Mouse (Mus musculus): ENCODE results near the gene Cacna1d.

Cacna1d gene

GRCm38 (mm10) chr14:30255701-30256400 lies 235.4 kb downstream of the Cacna1d start:
- peak; percentile 41 for DNase-seq

- no peak for DNase-seq
Observed at GRCm38 (mm10) chr14:30254776-30255175, 236.5 kb downstream of the Cacna1d start.

- DNase-seq: no peak
Observed at GRCm38 (mm10) chr14:30252824-30253223, 238.4 kb downstream of the Cacna1d start.

- no peak for DNase-seq
Observed at GRCm38 (mm10) chr14:30251351-30251750, 239.9 kb downstream of the Cacna1d start.

- no peak for DNase-seq
Observed at GRCm38 (mm10) chr14:30249591-30249990, 241.7 kb downstream of the Cacna1d start.

- DNase-seq: no peak
Observed at GRCm38 (mm10) chr14:30248811-30249210, 242.4 kb downstream of the Cacna1d start.

GRCm38 (mm10) chr14:30248121-30248520 lies 243.1 kb downstream of the Cacna1d start:
- DNase-seq: no peak

- DNase-seq: no peak
Observed at GRCm38 (mm10) chr14:30247606-30248005, 243.6 kb downstream of the Cacna1d start.

GRCm38 (mm10) chr14:30244776-30245175 lies 246.5 kb downstream of the Cacna1d start:
- no peak for DNase-seq

GRCm38 (mm10) chr14:30242818-30243205 lies 248.4 kb downstream of the Cacna1d start:
- no peak for DNase-seq

- DNase-seq: no peak
Observed at GRCm38 (mm10) chr14:30242166-30242817, 249.0 kb downstream of the Cacna1d start.

- DNase-seq: no peak
Observed at GRCm38 (mm10) chr14:30240916-30241515, 250.2 kb downstream of the Cacna1d start.

GRCm38 (mm10) chr14:30238807-30239206 lies 252.4 kb downstream of the Cacna1d start:
- DNase-seq: no peak

- DNase-seq: no peak
Observed at GRCm38 (mm10) chr14:30225161-30225560, 266.1 kb downstream of the Cacna1d start.

- DNase-seq: no peak
Observed at GRCm38 (mm10) chr14:30222101-30222500, 269.2 kb downstream of the Cacna1d start.

GRCm38 (mm10) chr14:30219851-30220250 lies 271.4 kb downstream of the Cacna1d start:
- DNase-seq: peak; percentile 42

- DNase-seq: no peak
Observed at GRCm38 (mm10) chr14:30218114-30218513, 273.1 kb downstream of the Cacna1d start.

- no peak for DNase-seq
Observed at GRCm38 (mm10) chr14:30217124-30217523, 274.1 kb downstream of the Cacna1d start.

- no peak for DNase-seq
Observed at GRCm38 (mm10) chr14:30208156-30208555, 283.1 kb downstream of the Cacna1d start.

- no peak for DNase-seq
Observed at GRCm38 (mm10) chr14:30205821-30206220, 285.4 kb downstream of the Cacna1d start.

- DNase-seq: no peak
Observed at GRCm38 (mm10) chr14:30204526-30204925, 286.7 kb downstream of the Cacna1d start.

- no peak for DNase-seq
Observed at GRCm38 (mm10) chr14:30200310-30200709, 290.9 kb downstream of the Cacna1d start.

- no peak for DNase-seq
Observed at GRCm38 (mm10) chr14:30198882-30199281, 292.4 kb downstream of the Cacna1d start.

GRCm38 (mm10) chr14:30198116-30198515 lies 293.1 kb downstream of the Cacna1d start:
- DNase-seq: no peak
